Mouse (Mus musculus) neural tube, embryonic 11.5 days (tissue): ENCODE measurements at regions not wholly inside any gene's neighbourhood (a gene's known extent, or its start where the extent isn't known, plus 50 kb on each side); places are given as distances from the start of the nearest gene placed in this dataset.

Experiments
- ATAC-seq: fragments of 200-750 bp; cut with Nextera tagmentation; 2 replicates; pipeline ENCODE4 v1.8.0; 2017; ENCODE audit warnings: moderate number of reproducible peaks, mild to moderate bottlenecking, moderate TSS enrichment, moderate library complexity; ENCODE audit not compliant: insufficient read depth, low FRiP score, low TSS enrichment
- DNase-seq: peaks from one replicate; pipeline ENCODE4 v3.0.0-alpha.2; 2015; ENCODE audit warnings: low spot score
- H3K27ac ChIP-seq: fragments of 300-500 bp; sonication (generic); 2 replicates; pipeline ENCODE4 v1.5.1; 2014; ENCODE audit warnings: low read depth, mild to moderate bottlenecking, low read length
- H3K27me3 ChIP-seq: fragments of 300-500 bp; sonication (generic); 2 replicates; pipeline ENCODE4 v1.6.1; 2014; ENCODE audit warnings: mild to moderate bottlenecking, low read length, mixed read lengths; ENCODE audit not compliant: control insufficient read depth, insufficient read depth
- H3K36me3 ChIP-seq: fragments of 300-500 bp; sonication (generic); 2 replicates; pipeline ENCODE4 v1.6.1; 2014; ENCODE audit warnings: mild to moderate bottlenecking, low read length, moderate library complexity, mixed read lengths; ENCODE audit not compliant: control insufficient read depth, insufficient read depth
- H3K4me1 ChIP-seq: fragments of 300-500 bp; sonication (generic); 2 replicates; pipeline ENCODE4 v1.6.1; 2014; ENCODE audit warnings: low read length, mixed read lengths; ENCODE audit not compliant: control insufficient read depth, insufficient read depth
- H3K4me2 ChIP-seq: fragments of 300-500 bp; sonication (generic); 2 replicates; pipeline ENCODE4 v1.6.1; 2014; ENCODE audit warnings: low read depth, mild to moderate bottlenecking, moderate library complexity
- H3K4me3 ChIP-seq: fragments of 300-500 bp; sonication (generic); 2 replicates; pipeline ENCODE4 v1.5.1; 2014; ENCODE audit warnings: low read depth, low read length
- H3K9ac ChIP-seq: fragments of 300-500 bp; sonication (generic); 2 replicates; pipeline ENCODE4 v1.6.1; 2014; ENCODE audit warnings: mild to moderate bottlenecking, low read length
- H3K9me3 ChIP-seq: fragments of 300-500 bp; sonication (generic); 2 replicates; pipeline ENCODE4 v1.6.1; 2016; ENCODE audit warnings: low read length; ENCODE audit not compliant: control insufficient read depth
- WGBS: fragments of 180-500 bp; shearing (Covaris S2); extraction: QIAGEN DNeasy Blood & Tissue Kit; methylation state at CpG from one replicate; pipeline ENCODE4 v1.1.7; 2014; 5-methylcytosine and 5-hydroxymethylcytosine counted together

DNA sequence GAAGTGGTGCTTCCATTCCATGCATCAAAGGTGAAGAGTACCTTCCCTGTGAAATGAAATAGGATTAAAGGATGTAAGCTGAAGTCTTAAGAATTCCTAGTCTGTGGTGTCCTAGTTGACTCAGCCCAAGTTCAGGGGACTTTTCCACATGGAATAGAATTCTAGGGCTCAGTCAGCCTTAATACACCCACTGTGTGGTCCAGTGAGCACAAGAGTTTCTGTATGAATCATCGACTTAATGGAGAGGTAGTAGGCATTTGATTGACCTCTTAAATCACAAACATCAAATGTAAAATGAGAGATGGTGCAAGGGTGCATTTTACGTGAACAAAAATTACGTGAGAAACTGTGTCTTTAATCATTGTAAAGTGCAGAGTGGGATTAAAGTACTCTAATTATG lies 381.1 kb downstream of the Hs3st1 start:
- no peak overlapping the region for H3K4me3 ChIP-seq
- DNase-seq = no peak
- no peaks in the 10 kb centered on the region for H3K36me3 ChIP-seq
- no peaks in the 10 kb centered on the region for H3K27me3 ChIP-seq
- 89% methylated on average over 3 of the region's 3 CpGs for WGBS
- no peaks in the 10 kb centered on the region for H3K4me1 ChIP-seq
- H3K9ac ChIP-seq = no peak overlapping the region
- H3K27ac ChIP-seq = no peak overlapping the region
- no peaks in the 10 kb centered on the region for H3K9me3 ChIP-seq
- no peak overlapping the region for H3K4me2 ChIP-seq
- no peak for ATAC-seq

DNA sequence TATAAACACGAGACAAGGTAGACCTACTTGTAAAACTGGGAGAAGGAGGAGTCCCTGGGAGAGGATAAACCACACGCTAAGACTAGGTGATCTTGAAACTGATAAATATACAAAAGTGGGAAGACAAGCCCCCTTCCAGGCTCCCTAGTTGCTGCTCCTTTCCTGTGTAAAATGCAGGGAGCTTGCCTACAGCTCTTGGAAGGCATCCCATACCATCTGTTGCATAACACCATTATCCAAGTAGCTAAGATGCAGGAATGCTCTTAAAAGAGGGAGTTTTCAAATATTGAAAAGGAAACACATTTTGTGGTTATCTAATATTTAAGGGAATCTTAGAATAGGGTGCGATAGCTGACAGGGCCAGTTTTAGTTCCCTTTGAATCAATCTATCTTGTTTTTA lies 406.6 kb downstream of the Hs3st1 start:
- H3K27ac ChIP-seq = no peak overlapping the region
- no peak overlapping the region for H3K9ac ChIP-seq
- DNase-seq (no peak), ATAC-seq (no peak)
- H3K9me3 ChIP-seq = no peaks in the 10 kb centered on the region
- WGBS = 91% methylated on average over 3 of the region's 3 CpGs
- no peaks in the 10 kb centered on the region for H3K4me1 ChIP-seq
- H3K4me3 ChIP-seq = no peak overlapping the region
- no peak overlapping the region for H3K4me2 ChIP-seq
- H3K27me3 ChIP-seq = no peaks in the 10 kb centered on the region
- no peaks in the 10 kb centered on the region for H3K36me3 ChIP-seq

DNA sequence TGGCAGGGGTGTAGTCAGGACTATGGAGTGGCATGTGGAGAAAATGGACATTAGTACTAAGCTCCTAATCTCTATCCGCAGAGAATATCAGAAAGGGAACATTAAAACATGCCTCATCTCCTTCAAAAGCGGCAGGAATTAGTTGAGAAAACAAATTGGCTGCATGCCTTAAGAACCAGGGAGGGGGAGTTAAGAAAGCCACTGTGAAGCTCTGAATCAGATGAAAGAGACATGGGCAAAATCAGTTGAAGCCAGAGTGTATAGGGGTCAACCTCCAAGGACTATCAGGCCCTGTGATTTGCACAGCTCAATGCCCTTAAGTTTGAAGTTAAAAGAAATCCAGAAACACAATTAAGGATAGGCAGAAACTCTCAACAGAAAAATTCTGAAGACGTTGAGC lies 408.3 kb downstream of the Hs3st1 start:
- no peak for DNase-seq
- no peak overlapping the region for H3K4me3 ChIP-seq
- no peaks in the 10 kb centered on the region for H3K27me3 ChIP-seq
- H3K4me1 ChIP-seq = no peaks in the 10 kb centered on the region
- no peak overlapping the region for H3K9ac ChIP-seq
- no peaks in the 10 kb centered on the region for H3K9me3 ChIP-seq
- no peak for ATAC-seq
- H3K27ac ChIP-seq = no peak overlapping the region
- no peaks in the 10 kb centered on the region for H3K36me3 ChIP-seq
- H3K4me2 ChIP-seq = no peak overlapping the region
- WGBS = 86% methylated on average over 3 of the region's 3 CpGs

DNA sequence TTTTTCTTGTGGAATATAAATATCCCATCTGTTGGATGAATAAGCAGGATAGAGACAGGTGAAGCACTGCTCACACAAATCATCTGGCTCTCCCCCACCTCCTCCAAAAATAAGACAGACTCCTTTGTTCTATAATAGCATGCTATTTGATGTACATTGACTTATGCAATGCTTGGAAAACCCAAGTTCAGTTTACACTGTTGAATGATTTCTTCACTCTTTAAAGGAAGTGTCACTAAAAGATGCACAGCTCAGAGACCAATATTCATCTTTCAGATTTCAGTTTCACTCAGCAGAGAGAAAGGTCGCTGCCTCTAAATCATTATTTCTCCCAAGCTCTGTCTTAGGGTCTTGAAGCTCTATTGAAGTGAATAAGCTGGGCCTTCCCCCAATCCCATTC lies 417.4 kb downstream of the Hs3st1 start:
- Histone ChIP-seq H3K27me3 (no peaks in the 10 kb centered on the region), H3K9me3 (no peaks in the 10 kb centered on the region), H3K4me3 (no peak overlapping the region), H3K9ac (no peak overlapping the region), H3K4me1 (no peaks in the 10 kb centered on the region), H3K4me2 (no peak overlapping the region), H3K36me3 (no peaks in the 10 kb centered on the region), H3K27ac (no peak overlapping the region)
- WGBS = 80% methylated on average over 1 of the region's 1 CpGs
- DNase-seq (no peak), ATAC-seq (no peak)

DNA sequence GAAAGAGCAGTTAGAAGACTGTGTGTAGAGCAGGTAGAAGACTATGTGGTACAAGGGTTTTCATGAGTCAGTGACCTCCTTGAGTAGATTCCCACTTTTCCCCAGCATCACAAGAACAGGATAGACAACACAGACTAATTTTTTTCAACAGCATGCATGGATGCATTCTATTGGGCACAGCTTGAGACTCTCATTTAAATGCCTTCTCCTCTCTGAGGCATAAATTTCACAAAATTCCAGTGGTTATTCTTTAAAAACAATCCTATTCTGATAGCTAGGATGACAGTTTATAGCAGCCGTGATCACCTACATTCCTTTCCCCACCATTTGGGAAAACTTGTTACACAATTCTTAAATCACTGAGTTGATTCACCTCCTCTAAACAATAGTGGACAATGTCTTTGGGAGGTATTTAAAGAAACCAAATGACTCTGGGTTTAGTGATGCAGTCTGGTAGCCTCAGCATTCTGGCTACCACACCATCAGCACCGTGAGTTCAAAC lies 418.7 kb downstream of the Hs3st1 start:
- Histone ChIP-seq H3K4me3 (no peak overlapping the region), H3K4me1 (no peaks in the 10 kb centered on the region), H3K27me3 (no peaks in the 10 kb centered on the region), H3K9me3 (no peaks in the 10 kb centered on the region), H3K27ac (no peak overlapping the region), H3K9ac (no peak overlapping the region), H3K36me3 (no peaks in the 10 kb centered on the region), H3K4me2 (no peak overlapping the region)
- DNase-seq (no peak), ATAC-seq (no peak)
- WGBS = 98% methylated on average over 2 of the region's 2 CpGs

DNA sequence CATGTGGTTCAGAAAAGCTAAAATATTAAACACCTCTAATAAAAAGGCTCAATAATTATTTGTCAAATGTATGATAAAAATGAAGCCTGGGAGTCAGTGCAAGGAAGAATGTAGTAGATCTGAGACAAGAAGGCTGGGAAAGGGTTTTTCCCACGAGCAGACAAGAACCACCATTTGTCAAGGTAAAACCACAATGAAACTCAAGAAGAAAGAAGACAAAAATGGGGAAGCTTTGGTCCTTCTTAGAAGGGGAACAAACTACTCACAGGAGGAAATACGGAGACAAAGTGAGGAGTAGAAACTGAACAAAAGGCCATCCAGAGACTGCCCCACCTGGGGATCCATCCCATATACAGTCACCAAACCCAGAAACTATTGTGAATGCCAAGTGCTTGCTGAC lies 420.0 kb downstream of the Hs3st1 start:
- H3K4me2 ChIP-seq = no peak overlapping the region
- no peaks in the 10 kb centered on the region for H3K4me1 ChIP-seq
- DNase-seq (no peak), ATAC-seq (no peak)
- H3K36me3 ChIP-seq = no peaks in the 10 kb centered on the region
- no peak overlapping the region for H3K27ac ChIP-seq
- no peak overlapping the region for H3K4me3 ChIP-seq
- H3K9ac ChIP-seq = no peak overlapping the region
- no peaks in the 10 kb centered on the region for H3K9me3 ChIP-seq
- H3K27me3 ChIP-seq = no peaks in the 10 kb centered on the region
- 76% methylated on average over 2 of the region's 2 CpGs for WGBS

DNA sequence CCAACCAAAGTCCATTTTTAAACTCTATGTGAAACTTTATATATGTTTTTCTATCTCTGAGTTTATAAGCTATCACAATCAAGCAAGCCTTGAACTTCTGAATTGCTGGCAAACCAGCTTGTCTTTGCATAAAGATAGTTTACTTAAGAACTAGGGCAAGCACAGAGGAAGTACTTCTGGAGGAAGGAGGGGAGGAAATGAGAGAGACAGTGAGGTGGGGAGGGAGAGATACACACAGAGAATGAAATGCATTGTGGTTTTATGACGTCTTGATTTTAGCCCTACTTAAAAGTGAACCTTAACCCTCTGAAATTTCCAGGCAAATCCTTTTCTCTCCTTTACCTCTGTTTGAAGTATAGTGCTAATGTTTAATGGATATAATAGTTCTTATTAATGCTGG lies 421.0 kb downstream of the Hs3st1 start:
- DNase-seq (no peak), ATAC-seq (no peak)
- H3K9ac ChIP-seq = no peak overlapping the region
- H3K4me2 ChIP-seq = no peak overlapping the region
- no peaks in the 10 kb centered on the region for H3K36me3 ChIP-seq
- H3K4me1 ChIP-seq = no peaks in the 10 kb centered on the region
- no peak overlapping the region for H3K4me3 ChIP-seq
- no peak overlapping the region for H3K27ac ChIP-seq
- WGBS = 81% methylated on average over 1 of the region's 1 CpGs
- H3K27me3 ChIP-seq = no peaks in the 10 kb centered on the region
- no peaks in the 10 kb centered on the region for H3K9me3 ChIP-seq

DNA sequence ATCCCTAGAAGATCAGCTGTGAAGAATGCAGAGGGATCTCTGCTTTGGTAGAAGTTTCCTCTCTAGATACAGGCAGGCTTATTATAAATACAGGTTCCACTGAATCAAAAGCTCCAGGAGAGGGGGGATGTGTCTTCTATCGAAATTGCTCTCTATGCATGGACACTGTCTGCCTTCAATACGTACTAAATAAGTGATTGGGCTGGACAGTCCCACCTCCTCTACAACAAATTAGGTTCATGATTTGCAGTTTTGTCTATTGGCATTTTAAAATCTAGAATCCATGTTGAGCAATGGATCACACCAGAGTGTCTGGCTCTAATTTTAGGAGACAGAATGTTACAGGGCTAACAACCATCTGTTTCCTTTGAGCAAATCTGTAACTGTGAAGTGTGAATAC lies 429.9 kb downstream of the Hs3st1 start:
- no peaks in the 10 kb centered on the region for H3K27me3 ChIP-seq
- H3K4me2 ChIP-seq = no peak overlapping the region
- WGBS = 85% methylated on average over 2 of the region's 2 CpGs
- no peaks in the 10 kb centered on the region for H3K36me3 ChIP-seq
- no peak for DNase-seq
- H3K9ac ChIP-seq = no peak overlapping the region
- ATAC-seq = no peak
- no peaks in the 10 kb centered on the region for H3K9me3 ChIP-seq
- no peak overlapping the region for H3K4me3 ChIP-seq
- H3K4me1 ChIP-seq = no peaks in the 10 kb centered on the region
- no peak overlapping the region for H3K27ac ChIP-seq

DNA sequence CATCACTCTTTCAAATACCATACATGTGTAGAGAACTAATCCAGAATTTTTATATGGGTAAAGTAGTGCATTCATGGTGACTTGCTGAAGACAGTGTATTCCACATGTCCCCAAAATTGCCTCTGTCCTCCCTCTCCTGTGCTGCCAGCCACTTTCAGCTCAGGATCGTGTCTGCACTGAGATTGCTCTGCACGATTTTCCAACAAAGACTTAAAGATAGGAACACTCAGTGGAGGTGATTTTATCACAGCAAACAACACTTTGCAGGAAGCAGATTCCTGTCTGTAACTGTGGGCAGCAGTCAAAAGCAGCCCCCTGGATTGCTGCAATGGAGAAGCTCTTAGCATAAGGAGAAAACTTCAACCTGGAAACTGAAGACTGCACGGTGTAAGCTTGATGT lies 438.8 kb downstream of the Hs3st1 start:
- Histone ChIP-seq H3K4me2 (no peak overlapping the region), H3K36me3 (no peaks in the 10 kb centered on the region), H3K4me3 (no peak overlapping the region), H3K9me3 (no peaks in the 10 kb centered on the region), H3K4me1 (no peaks in the 10 kb centered on the region), H3K27ac (no peak overlapping the region), H3K9ac (no peak overlapping the region), H3K27me3 (no peaks in the 10 kb centered on the region)
- 88% methylated on average over 3 of the region's 3 CpGs for WGBS
- DNase-seq = no peak
- ATAC-seq = no peak
